Mouse (Mus musculus) hindbrain, embryonic 16.5 days (tissue): ENCODE results near the gene Ppp2r3d. TPM values are rescaled to one million over a fixed set of nuclear protein-coding genes. Genes with fewer than 3 reads are reported as not detected.

ENCODE experiments used
- ATAC-seq: fragments of 200-750 bp; cut with Nextera tagmentation; 2 replicates; pipeline ENCODE4 v1.8.0; 2017; ENCODE audit warnings: moderate TSS enrichment, moderate library complexity
- H3K27ac ChIP-seq: fragments of 300-500 bp; sonication (generic); 2 replicates; pipeline ENCODE4 v1.5.1; 2014; ENCODE audit warnings: low read depth, mild to moderate bottlenecking, control low read depth, low read length, moderate library complexity
- H3K27me3 ChIP-seq: fragments of 300-500 bp; sonication (generic); replicated peaks from 2 replicates; pipeline ENCODE4 v1.6.1; 2014; ENCODE audit warnings: low read length; ENCODE audit not compliant: control insufficient read depth, insufficient read depth
- H3K36me3 ChIP-seq: fragments of 300-500 bp; sonication (generic); 2 replicates; pipeline ENCODE4 v1.6.1; 2014; ENCODE audit warnings: mild to moderate bottlenecking, low read length, moderate library complexity, mixed read lengths; ENCODE audit not compliant: control insufficient read depth, insufficient read depth
- H3K4me1 ChIP-seq: fragments of 300-500 bp; sonication (generic); 2 replicates; pipeline ENCODE4 v1.6.1; 2014; ENCODE audit warnings: low read depth, low read length; ENCODE audit not compliant: control insufficient read depth, insufficient read depth
- H3K4me2 ChIP-seq: fragments of 300-500 bp; sonication (generic); 2 replicates; pipeline ENCODE4 v1.6.1; 2014; ENCODE audit warnings: mild to moderate bottlenecking, low read length, control low read depth, moderate library complexity
- H3K4me3 ChIP-seq: fragments of 300-500 bp; sonication (generic); 2 replicates; pipeline ENCODE4 v1.5.1; 2014; ENCODE audit warnings: mild to moderate bottlenecking, low read length, control low read depth, moderate library complexity
- H3K9ac ChIP-seq: fragments of 300-500 bp; sonication (generic); 2 replicates; pipeline ENCODE4 v1.6.1; 2014; ENCODE audit warnings: low read depth, mild to moderate bottlenecking, control low read depth, low read length, moderate library complexity
- H3K9me3 ChIP-seq: fragments of 300-500 bp; sonication (generic); 2 replicates; pipeline ENCODE4 v1.6.1; 2014; ENCODE audit warnings: mild to moderate bottlenecking, low read length, moderate library complexity; ENCODE audit not compliant: control insufficient read depth
- WGBS: fragments of 180-500 bp; shearing (Covaris S2); extraction: QIAGEN DNeasy Blood & Tissue Kit; methylation state at CpG from one replicate; pipeline ENCODE4 v1.1.7; 2014; 5-methylcytosine and 5-hydroxymethylcytosine counted together
- polyA plus RNA-seq: library from polyadenylated mRNA; unstranded; fragments of >200 nt; fragmentation: Nextera tagmentation; extraction: Ambion mirVana; gene quantifications from 2 replicates; pipeline ENCODE4 v1.2.1, GENCODE M21; 2015

The Ppp2r3d gene
- polyA plus RNA-seq, 1 experiment from 2014 or later = 149 TPM

- Histone ChIP-seq H3K9ac (no peak overlapping the region), H3K27ac (no peak overlapping the region), H3K4me1 (no peaks in the 10 kb centered on the region), H3K4me2 (peak overlapping the region; percentile 33), H3K9me3 (peaks cover 30% of the 10 kb centered on the region), H3K36me3 (peaks cover 33% of the 10 kb centered on the region), H3K4me3 (peak overlapping the region; percentile 21; the same call in 1 of the 2 replicates), H3K27me3 (no peaks in the 10 kb centered on the region)
- 94% methylated on average over 27 of the region's 29 CpGs for WGBS
- peak; percentile 88 for ATAC-seq
These were observed 36.6 kb downstream of the Ppp2r3d start for GRCm38 (mm10) chr9:124439848-124440723.

GRCm38 (mm10) chr9:124439403-124439847 is 37.3 kb downstream of the Ppp2r3d start:
- Histone ChIP-seq H3K4me1 (no peaks in the 10 kb centered on the region), H3K4me3 (no peak overlapping the region), H3K9ac (no peak overlapping the region), H3K9me3 (peaks cover 30% of the 10 kb centered on the region), H3K4me2 (no peak overlapping the region), H3K27ac (no peak overlapping the region), H3K36me3 (peaks cover 33% of the 10 kb centered on the region), H3K27me3 (no peaks in the 10 kb centered on the region)
- ATAC-seq = peak; percentile 75
- WGBS = 95% methylated on average over 13 of the region's 13 CpGs

- no peak overlapping the region for H3K9ac ChIP-seq
- peaks cover 30% of the 10 kb centered on the region for H3K9me3 ChIP-seq
- 96% methylated on average over 19 of the region's 22 CpGs for WGBS
- H3K27me3 ChIP-seq = no peaks in the 10 kb centered on the region
- H3K27ac ChIP-seq = no peak overlapping the region
- peaks cover 33% of the 10 kb centered on the region for H3K36me3 ChIP-seq
- no peaks in the 10 kb centered on the region for H3K4me1 ChIP-seq
- no peak overlapping the region for H3K4me3 ChIP-seq
- no peak overlapping the region for H3K4me2 ChIP-seq
- ATAC-seq = no peak; the same call in 1 of the 2 replicates
These were observed 37.9 kb downstream of the Ppp2r3d start for GRCm38 (mm10) chr9:124438686-124439346.

- WGBS = 1% methylated on average over 46 of the region's 47 CpGs
- peak; percentile 48 for ATAC-seq
These were observed 51.2 kb downstream of the Ppp2r3d start for GRCm38 (mm10) chr9:124425411-124425885.

GRCm38 (mm10) chr9:124424542-124425410 is 51.9 kb downstream of the Ppp2r3d start:
- peak; percentile 73 for ATAC-seq
- H3K27ac ChIP-seq = peak overlapping the region; percentile 84
- H3K27me3 ChIP-seq = no peaks in the 10 kb centered on the region
- no peaks in the 10 kb centered on the region for H3K4me1 ChIP-seq
- WGBS = under 1% methylated on average over 48 of the region's 48 CpGs
- peak overlapping the region; percentile 76 for H3K4me2 ChIP-seq
- 0 out of 2 replicates have a peak, but pooled peaks cover 2% of the 10 kb centered on the region for H3K9me3 ChIP-seq
- peak overlapping the region; percentile 61 for H3K9ac ChIP-seq
- H3K36me3 ChIP-seq = no peaks in the 10 kb centered on the region
- peak overlapping the region; percentile 46 for H3K4me3 ChIP-seq

More at GRCm38 (mm10) chr9:124425411-124425885, 51.2 kb downstream of the Ppp2r3d start:
- Histone ChIP-seq H3K4me2 (peak overlapping the region; percentile 76), H3K27ac (peak overlapping the region; percentile 84), H3K36me3 (no peaks in the 10 kb centered on the region), H3K4me1 (no peaks in the 10 kb centered on the region), H3K9ac (peak overlapping the region; percentile 61), H3K4me3 (peak overlapping the region; percentile 46), H3K9me3 (0 out of 2 replicates have a peak, but pooled peaks cover 2% of the 10 kb centered on the region), H3K27me3 (0 out of 2 replicates have a peak, but pooled peaks cover 2% of the 10 kb centered on the region)

- Histone ChIP-seq H3K9me3 (0 out of 2 replicates have a peak, but pooled peaks cover 2% of the 10 kb centered on the region), H3K4me3 (peak overlapping the region; percentile 46), H3K27me3 (no peaks in the 10 kb centered on the region), H3K4me2 (peak overlapping the region; percentile 76), H3K36me3 (no peaks in the 10 kb centered on the region), H3K9ac (peak overlapping the region; percentile 59), H3K27ac (peak overlapping the region; percentile 84), H3K4me1 (no peaks in the 10 kb centered on the region)
- under 1% methylated on average over 27 of the region's 27 CpGs for WGBS
- ATAC-seq = peak; percentile 43
These were observed 52.5 kb downstream of the Ppp2r3d start for GRCm38 (mm10) chr9:124424292-124424541.

GRCm38 (mm10) chr9:124423552-124424291 is 53.0 kb downstream of the Ppp2r3d start:
- 0 out of 2 replicates have a peak, but pooled peaks cover 2% of the 10 kb centered on the region for H3K9me3 ChIP-seq
- peak overlapping the region; percentile 59 for H3K9ac ChIP-seq
- H3K36me3 ChIP-seq = no peaks in the 10 kb centered on the region
- H3K4me3 ChIP-seq = peak overlapping the region; percentile 46
- ATAC-seq = peak; percentile 77
- no peaks in the 10 kb centered on the region for H3K27me3 ChIP-seq
- peak overlapping the region; percentile 76 for H3K4me2 ChIP-seq
- no peaks in the 10 kb centered on the region for H3K4me1 ChIP-seq
- under 1% methylated on average over 73 of the region's 74 CpGs for WGBS
- H3K27ac ChIP-seq = peak overlapping the region; percentile 84

- H3K27ac ChIP-seq = peak overlapping the region; percentile 84
- peak overlapping the region; percentile 46 for H3K4me3 ChIP-seq
- ATAC-seq = peak; percentile 72
- H3K27me3 ChIP-seq = no peaks in the 10 kb centered on the region
- H3K9me3 ChIP-seq = 0 out of 2 replicates have a peak, but pooled peaks cover 2% of the 10 kb centered on the region
- no peaks in the 10 kb centered on the region for H3K36me3 ChIP-seq
- H3K4me2 ChIP-seq = peak overlapping the region; percentile 76
- H3K4me1 ChIP-seq = no peaks in the 10 kb centered on the region
- peak overlapping the region; percentile 59 for H3K9ac ChIP-seq
- under 1% methylated on average over 59 of the region's 59 CpGs for WGBS
These were observed 53.7 kb downstream of the Ppp2r3d start for GRCm38 (mm10) chr9:124422900-124423551.
